Mouse (Mus musculus): ENCODE data around the gene Apoc3. TPM values are rescaled to one million over a fixed set of nuclear protein-coding genes. Genes with fewer than 3 reads are reported as not detected.

Gene Apoc3
- polyA plus RNA-seq, 1 experiment from 2014 or later: 541 TPM

- WGBS (ENCODE audit: insufficient replicate concordance): 87% methylated on average over 5 of the region's 5 CpGs
- no peak for ATAC-seq
- peak overlapping the region; percentile 79 for H3K27ac ChIP-seq (ENCODE audit: low read depth)
These were observed 33.7 kb upstream of the Apoc3 start for GRCm38 (mm10) chr9:46269125-46269524.

DNA sequence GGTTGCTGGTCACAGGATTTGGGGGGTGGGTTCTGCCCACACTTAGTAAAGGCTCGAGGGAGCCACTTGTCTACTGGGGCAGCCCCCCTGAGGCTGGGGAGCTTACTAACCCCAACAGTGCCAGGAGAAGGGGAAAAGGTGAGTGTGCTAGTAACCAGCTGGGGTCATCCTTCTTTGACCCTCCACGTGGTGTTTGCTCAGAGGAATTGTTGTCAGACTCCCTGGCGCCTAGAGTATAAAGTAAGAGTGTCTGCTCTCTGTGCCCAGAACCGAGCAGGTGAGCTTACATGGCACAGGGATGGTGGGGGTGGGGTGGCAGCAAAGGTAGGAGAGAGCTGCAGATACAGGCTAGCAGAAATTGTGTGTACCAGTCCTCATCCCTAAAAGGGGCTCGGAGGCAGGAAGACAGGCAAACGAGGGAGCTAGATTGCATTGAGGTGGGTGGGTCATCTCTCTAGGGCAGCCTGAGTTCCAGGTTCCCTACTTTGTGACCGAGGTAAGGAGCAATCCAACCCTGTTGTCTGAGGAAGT lies 33.0 kb upstream of the Apoc3 start, which contains the start of gene Apoa5:
Apoa5 (plus strand) TSS at position 291 of the 531 bp plus-strand sequence.
- Histone ChIP-seq H3K4me3 (ENCODE audit: low read depth, low read length) (peak within 1 kb of the TSS; percentile 38), H3K9me3 (ENCODE audit: low read length) (no peaks in the 10 kb centered on the region), H3K27ac (ENCODE audit: low read depth) (peak within 1 kb of the TSS; percentile 88), H3K27me3 (ENCODE audit: insufficient read depth, low read length) (no peaks in the 10 kb centered on the region), H3K4me2 (ENCODE audit: low read depth, low read length) (peak within 1 kb of the TSS; percentile 65), H3K9ac (replicated peaks) (peak within 1 kb of the TSS; percentile 63), H3K36me3 (replicated peaks; ENCODE audit: insufficient read depth, low read length) (no peaks in the 10 kb centered on the region; the same call in 1 of the 2 replicates), H3K4me1 (ENCODE audit: insufficient read depth) (peaks cover 9% of the 10 kb centered on the region; the same call in 1 of the 2 replicates)
- WGBS (ENCODE audit: insufficient replicate concordance): 39% methylated on average over 7 of the region's 7 CpGs
- DNase-seq (peak; percentile 66), ATAC-seq (peak; percentile 52)
- TF ChIP-seq CTCF (IDR thresholded peaks at IDR 0.05; ENCODE audit: low read depth): no peak
- TF ChIP-seq EP300 (IDR thresholded peaks at IDR 0.05; ENCODE audit: low read depth): peak; percentile 75; the same call in 1 of the 2 replicates

More at GRCm38 (mm10) chr9:46269125-46269524, 33.7 kb upstream of the Apoc3 start:
- Histone ChIP-seq H3K9me3 (ENCODE audit: low read length) (no peaks in the 10 kb centered on the region), H3K36me3 (replicated peaks; ENCODE audit: insufficient read depth, low read length) (no peaks in the 10 kb centered on the region; the same call in 1 of the 2 replicates), H3K9ac (replicated peaks) (peak overlapping the region; percentile 63), H3K27me3 (ENCODE audit: insufficient read depth, low read length) (no peaks in the 10 kb centered on the region), H3K4me2 (ENCODE audit: low read depth, low read length) (peak overlapping the region; percentile 65), H3K4me1 (ENCODE audit: insufficient read depth) (peaks cover 9% of the 10 kb centered on the region; the same call in 1 of the 2 replicates), H3K4me3 (ENCODE audit: low read depth, low read length) (peak overlapping the region; percentile 38)
- TF ChIP-seq CTCF (IDR thresholded peaks at IDR 0.05; ENCODE audit: low read depth): no peak
- TF ChIP-seq EP300 (IDR thresholded peaks at IDR 0.05; ENCODE audit: low read depth): no peak
- DNase-seq: no peak

DNA sequence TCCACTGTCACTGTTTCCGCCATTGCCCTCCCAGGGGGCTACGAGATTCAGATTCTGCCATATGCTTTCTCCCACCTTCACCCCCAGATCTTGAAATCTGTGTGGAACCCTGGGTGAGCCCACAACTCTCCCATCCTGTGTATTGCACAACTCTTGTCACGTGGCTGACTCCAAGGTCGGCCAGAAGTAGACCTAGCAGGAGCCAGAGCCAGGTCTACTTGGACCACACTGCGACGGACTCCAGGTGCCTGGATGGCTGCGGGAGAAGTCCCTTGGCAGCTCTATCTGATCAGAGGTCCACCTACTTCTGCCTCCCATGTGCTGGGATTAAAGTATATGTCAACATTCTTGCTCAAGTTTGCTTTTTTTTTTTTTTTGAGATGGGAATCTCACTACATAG lies 25.7 kb upstream of the Apoc3 start:
- ATAC-seq (no peak), DNase-seq (no peak)
- H3K27me3 ChIP-seq (ENCODE audit: insufficient read depth, low read length): no peaks in the 10 kb centered on the region
- no peak overlapping the region for H3K9ac ChIP-seq (replicated peaks)
- no peak overlapping the region; the same call in 1 of the 2 replicates for H3K27ac ChIP-seq (ENCODE audit: low read depth)
- no peak overlapping the region for H3K4me3 ChIP-seq (ENCODE audit: low read depth, low read length)
- TF ChIP-seq EP300 (IDR thresholded peaks at IDR 0.05; ENCODE audit: low read depth): no peak
- no peak for TF ChIP-seq CTCF (IDR thresholded peaks at IDR 0.05; ENCODE audit: low read depth)
- no peak overlapping the region for H3K4me2 ChIP-seq (ENCODE audit: low read depth, low read length)
- no peaks in the 10 kb centered on the region for H3K9me3 ChIP-seq (ENCODE audit: low read length)
- H3K36me3 ChIP-seq (replicated peaks; ENCODE audit: insufficient read depth, low read length): no peaks in the 10 kb centered on the region
- WGBS (ENCODE audit: insufficient replicate concordance): 70% methylated on average over 7 of the region's 7 CpGs
- peaks cover 23% of the 10 kb centered on the region for H3K4me1 ChIP-seq (ENCODE audit: insufficient read depth)

- Histone ChIP-seq H3K27me3 (ENCODE audit: insufficient read depth, low read length) (no peaks in the 10 kb centered on the region), H3K4me2 (ENCODE audit: low read depth, low read length) (no peak overlapping the region), H3K4me1 (ENCODE audit: insufficient read depth) (peaks cover 23% of the 10 kb centered on the region), H3K9ac (replicated peaks) (no peak overlapping the region), H3K36me3 (replicated peaks; ENCODE audit: insufficient read depth, low read length) (no peaks in the 10 kb centered on the region), H3K27ac (ENCODE audit: low read depth) (0 out of 2 replicates have a peak overlapping the region, but pooled peaks have one; percentile 34), H3K9me3 (ENCODE audit: low read length) (no peaks in the 10 kb centered on the region), H3K4me3 (ENCODE audit: low read depth, low read length) (no peak overlapping the region)
- ATAC-seq (no peak), DNase-seq (no peak)
- TF ChIP-seq EP300 (IDR thresholded peaks at IDR 0.05; ENCODE audit: low read depth) (no peak), CTCF (IDR thresholded peaks at IDR 0.05; ENCODE audit: low read depth) (no peak)
- 75% methylated on average over 6 of the region's 6 CpGs for WGBS (ENCODE audit: insufficient replicate concordance)
These were observed 23.7 kb upstream of the Apoc3 start for GRCm38 (mm10) chr9:46259111-46259510.

DNA sequence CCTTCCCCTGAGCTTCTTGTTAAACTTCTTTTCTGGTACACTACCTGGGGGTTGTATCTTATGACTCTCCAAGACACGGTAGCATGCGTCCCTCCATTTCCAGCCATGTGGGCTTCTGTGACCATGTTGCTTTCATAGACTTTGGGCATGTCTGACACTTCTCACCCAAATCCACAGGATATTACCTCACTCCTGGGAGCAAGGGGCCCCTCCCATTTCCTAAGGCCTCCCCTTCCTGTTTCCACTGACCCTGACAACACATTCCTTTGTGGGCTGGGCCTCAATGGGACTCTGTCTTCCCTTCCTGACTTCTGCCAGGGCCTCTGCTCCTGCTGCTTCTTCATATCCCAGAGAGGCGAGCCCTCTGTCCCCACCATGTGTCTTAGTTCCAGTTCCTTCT lies 22.1 kb upstream of the Apoc3 start:
- TF ChIP-seq CTCF (IDR thresholded peaks at IDR 0.05; ENCODE audit: low read depth) (no peak), EP300 (IDR thresholded peaks at IDR 0.05; ENCODE audit: low read depth) (peak; percentile 59; the same call in 1 of the 2 replicates)
- Histone ChIP-seq H3K27me3 (ENCODE audit: insufficient read depth, low read length) (no peaks in the 10 kb centered on the region), H3K9me3 (ENCODE audit: low read length) (no peaks in the 10 kb centered on the region), H3K36me3 (replicated peaks; ENCODE audit: insufficient read depth, low read length) (no peaks in the 10 kb centered on the region), H3K4me1 (ENCODE audit: insufficient read depth) (peaks cover 23% of the 10 kb centered on the region), H3K27ac (ENCODE audit: low read depth) (peak overlapping the region; percentile 92), H3K9ac (replicated peaks) (no peak overlapping the region), H3K4me2 (ENCODE audit: low read depth, low read length) (no peak overlapping the region), H3K4me3 (ENCODE audit: low read depth, low read length) (no peak overlapping the region)
- DNase-seq (peak; percentile 54), ATAC-seq (peak; percentile 9; the same call in 1 of the 2 replicates)
- 56% methylated on average over 3 of the region's 3 CpGs for WGBS (ENCODE audit: insufficient replicate concordance)

DNA sequence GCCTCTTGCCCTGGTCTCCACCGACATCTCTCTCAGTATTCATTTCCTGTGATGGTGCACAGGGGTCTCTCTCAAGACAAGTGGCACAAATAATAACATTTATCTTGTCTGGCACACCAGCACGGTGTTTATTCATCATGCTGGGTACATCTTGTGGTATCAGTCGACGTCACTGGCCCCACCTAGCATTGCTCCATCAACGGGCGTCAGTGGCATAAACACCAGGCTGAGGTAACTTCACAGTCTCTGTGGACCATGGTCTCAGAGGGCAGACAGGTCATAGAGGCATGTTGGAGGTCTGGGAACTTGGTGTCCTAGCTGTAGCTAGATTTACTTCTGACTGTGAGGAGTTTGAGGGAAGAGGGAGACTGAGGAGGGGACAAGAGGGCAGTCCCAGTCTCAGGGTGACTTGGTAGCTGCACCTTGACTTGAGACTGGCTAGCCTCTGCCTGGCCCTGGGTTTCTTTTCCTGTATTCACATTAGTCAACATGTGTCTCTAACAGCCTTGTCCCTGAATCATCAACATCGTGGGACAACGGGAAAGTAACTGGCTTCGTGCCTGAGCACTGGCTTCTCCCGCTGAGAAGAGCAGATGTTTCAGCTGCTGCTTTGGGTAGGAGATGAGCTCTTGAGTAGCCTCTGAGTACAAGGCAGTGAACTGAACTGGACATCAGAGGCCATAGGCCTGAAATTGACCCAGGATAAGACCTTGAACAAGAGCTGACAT lies 21.4 kb upstream of the Apoc3 start:
- H3K4me3 ChIP-seq (ENCODE audit: low read depth, low read length): no peak overlapping the region
- peak overlapping the region; percentile 92 for H3K27ac ChIP-seq (ENCODE audit: low read depth)
- no peaks in the 10 kb centered on the region for H3K27me3 ChIP-seq (ENCODE audit: insufficient read depth, low read length)
- TF ChIP-seq EP300 (IDR thresholded peaks at IDR 0.05; ENCODE audit: low read depth) (peak; percentile 91), CTCF (IDR thresholded peaks at IDR 0.05; ENCODE audit: low read depth) (no peak)
- H3K9ac ChIP-seq (replicated peaks): no peak overlapping the region
- DNase-seq (peak; percentile 82), ATAC-seq (peak; percentile 91)
- H3K4me2 ChIP-seq (ENCODE audit: low read depth, low read length): no peak overlapping the region
- H3K9me3 ChIP-seq (ENCODE audit: low read length): no peaks in the 10 kb centered on the region
- H3K4me1 ChIP-seq (ENCODE audit: insufficient read depth): peaks cover 23% of the 10 kb centered on the region
- no peaks in the 10 kb centered on the region for H3K36me3 ChIP-seq (replicated peaks; ENCODE audit: insufficient read depth, low read length)
- WGBS (ENCODE audit: insufficient replicate concordance): 56% methylated on average over 10 of the region's 10 CpGs
